Mouse (Mus musculus) thymus, adult 2 months (tissue): Measurements from ENCODE around the gene Fgfr2. TPM values are rescaled to one million over a fixed set of nuclear protein-coding genes. Genes with fewer than 3 reads are reported as not detected.

Experiments
- DNase-seq: peaks from one replicate; pipeline ENCODE4 v3.0.0; 2021
- H3K27ac ChIP-seq: fragments of 200-500 bp; 2 replicates; pipeline ENCODE4 v1.5.1; 2012; ENCODE audit warnings: low read length, control low read depth; ENCODE audit not compliant: control insufficient read depth, insufficient read depth
- H3K27me3 ChIP-seq: fragments of 200-500 bp; 2 replicates; pipeline ENCODE4 v1.6.1; 2012; ENCODE audit warnings: mild to moderate bottlenecking, low read length, moderate library complexity, mixed read lengths; ENCODE audit not compliant: control insufficient read depth, insufficient read depth
- H3K36me3 ChIP-seq: fragments of 200-500 bp; 2 replicates; pipeline ENCODE4 v1.6.1; 2012; ENCODE audit warnings: mild to moderate bottlenecking, low read length, moderate library complexity; ENCODE audit not compliant: control insufficient read depth, insufficient read depth
- H3K4me1 ChIP-seq: fragments of 200-500 bp; replicated peaks from 2 replicates; pipeline ENCODE4 v1.6.1; 2012; ENCODE audit warnings: low read length; ENCODE audit not compliant: control insufficient read depth, insufficient read depth
- H3K4me3 ChIP-seq: fragments of 200-500 bp; 2 replicates; pipeline ENCODE4 v1.5.1; 2012; ENCODE audit warnings: mild to moderate bottlenecking, low read length, control low read depth, moderate library complexity; ENCODE audit not compliant: control insufficient read depth, insufficient read depth
- CTCF ChIP-seq: fragments of 200-500 bp; IDR thresholded peaks from 2 replicates; pipeline ENCODE4 v1.5.1; 2012; ENCODE audit warnings: mild to moderate bottlenecking, control low read depth, low read length, moderate library complexity, borderline replicate concordance; ENCODE audit not compliant: control insufficient read depth, poor library complexity, insufficient read depth; ENCODE audit errors: extremely low read depth
- POLR2A ChIP-seq: fragments of 200-500 bp; IDR thresholded peaks from 2 replicates; pipeline ENCODE4 v1.6.1; 2012; ENCODE audit warnings: mild to moderate bottlenecking, low read length, control low read depth, moderate library complexity; ENCODE audit not compliant: control insufficient read depth, poor library complexity, insufficient read depth; ENCODE audit errors: extremely low read depth
- WGBS: fragments of 180-500 bp; shearing (Covaris S2); methylation state at CpG from one replicate; pipeline ENCODE4 v1.1.7; 2018; 5-methylcytosine and 5-hydroxymethylcytosine counted together
- polyA plus RNA-seq: library from polyadenylated mRNA; depleted of rRNA; stranded (reverse); fragments of >200 nt; gene quantifications from 2 replicates; pipeline ENCODE4 v1.2.3, GENCODE M21; 2012

Gene Fgfr2
- polyA plus RNA-seq, 1 experiment, result 12.1 TPM

- no peak overlapping the region for H3K27ac ChIP-seq
- no peaks in the 10 kb centered on the region for H3K4me1 ChIP-seq
- TF ChIP-seq CTCF (no peak), POLR2A (no peak)
- H3K36me3 ChIP-seq, result no peaks in the 10 kb centered on the region
- no peak for DNase-seq
- H3K27me3 ChIP-seq, result no peaks in the 10 kb centered on the region
- 88% methylated on average over 14 of the region's 14 CpGs for WGBS
- no peak overlapping the region for H3K4me3 ChIP-seq
Observed at GRCm38 (mm10) chr7:132005996-132006696, 1117.0 kb downstream of the Fgfr2 start.

- Histone ChIP-seq H3K4me1 (no peaks in the 10 kb centered on the region), H3K27me3 (no peaks in the 10 kb centered on the region), H3K4me3 (no peak overlapping the region), H3K36me3 (no peaks in the 10 kb centered on the region), H3K27ac (no peak overlapping the region)
- TF ChIP-seq CTCF (no peak), POLR2A (no peak)
- 78% methylated on average over 3 of the region's 3 CpGs for WGBS
- DNase-seq, result no peak
Observed at GRCm38 (mm10) chr7:131992873-131993272, 1130.3 kb downstream of the Fgfr2 start.

GRCm38 (mm10) chr7:131992226-131992625 is 1130.9 kb downstream of the Fgfr2 start:
- TF ChIP-seq CTCF (no peak), POLR2A (no peak)
- Histone ChIP-seq H3K27ac (no peak overlapping the region), H3K27me3 (no peaks in the 10 kb centered on the region), H3K36me3 (no peaks in the 10 kb centered on the region), H3K4me1 (no peaks in the 10 kb centered on the region), H3K4me3 (no peak overlapping the region)
- 63% methylated on average over 1 of the region's 1 CpGs for WGBS
- DNase-seq, result no peak

DNA sequence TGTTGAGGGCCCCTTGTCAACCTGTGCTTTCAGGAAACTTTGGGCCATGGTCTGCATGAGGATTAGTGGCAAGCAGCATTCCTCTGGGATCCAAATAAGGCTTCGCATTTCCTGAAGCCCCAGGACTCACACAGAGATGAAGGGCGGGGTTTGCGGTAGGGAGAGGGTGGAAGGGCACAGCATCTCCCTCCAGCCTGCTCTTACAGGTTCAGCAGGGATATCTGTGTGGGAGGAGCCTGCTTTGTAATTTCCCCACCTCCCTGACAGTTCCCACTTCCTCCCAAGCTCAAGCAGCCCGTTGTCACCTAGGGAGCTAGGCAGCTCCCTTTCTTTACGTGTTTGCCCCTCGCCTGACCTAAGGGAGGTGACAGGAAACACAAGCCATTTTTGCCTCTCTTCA is 1134.1 kb downstream of the Fgfr2 start:
- no peaks in the 10 kb centered on the region; the same call in 1 of the 2 replicates for H3K4me1 ChIP-seq
- no peaks in the 10 kb centered on the region for H3K36me3 ChIP-seq
- no peak overlapping the region for H3K27ac ChIP-seq
- 34% methylated on average over 6 of the region's 6 CpGs for WGBS
- DNase-seq, result no peak
- no peak for TF ChIP-seq POLR2A
- TF ChIP-seq CTCF, result no peak
- H3K4me3 ChIP-seq, result no peak overlapping the region
- H3K27me3 ChIP-seq, result no peaks in the 10 kb centered on the region

GRCm38 (mm10) chr7:131978609-131979008 is 1144.5 kb downstream of the Fgfr2 start:
- WGBS, result 91% methylated on average over 11 of the region's 11 CpGs
- no peak for DNase-seq
- H3K36me3 ChIP-seq, result no peaks in the 10 kb centered on the region
- H3K27ac ChIP-seq, result no peak overlapping the region
- H3K4me1 ChIP-seq, result no peaks in the 10 kb centered on the region
- H3K4me3 ChIP-seq, result no peak overlapping the region
- TF ChIP-seq POLR2A (no peak), CTCF (no peak)
- no peaks in the 10 kb centered on the region for H3K27me3 ChIP-seq

GRCm38 (mm10) chr7:131975867-131976266 is 1147.3 kb downstream of the Fgfr2 start:
- 72% methylated on average over 6 of the region's 6 CpGs for WGBS
- Histone ChIP-seq H3K36me3 (no peaks in the 10 kb centered on the region), H3K4me3 (no peak overlapping the region), H3K4me1 (no peaks in the 10 kb centered on the region), H3K27ac (no peak overlapping the region), H3K27me3 (no peaks in the 10 kb centered on the region)
- TF ChIP-seq CTCF (no peak), POLR2A (no peak)
- no peak for DNase-seq
